Mouse (Mus musculus): ENCODE data around the gene Fmnl3. TPM values are rescaled to one million over a fixed set of nuclear protein-coding genes. Genes with fewer than 3 reads are reported as not detected.

Fmnl3 gene
- polyA plus RNA-seq, 1 experiment from 2014 or later = 3.4 TPM

GRCm38 (mm10) chr15:99276095-99276494 is 94.2 kb downstream of the Fmnl3 start:
- Histone ChIP-seq H3K9me3 (replicated peaks) (no peaks in the 10 kb centered on the region), H3K4me2 (no peak overlapping the region), H3K9ac (no peak overlapping the region), H3K27ac (no peak overlapping the region), H3K27me3 (0 out of 2 replicates have a peak, but pooled peaks cover 5% of the 10 kb centered on the region), H3K4me1 (replicated peaks) (no peaks in the 10 kb centered on the region), H3K36me3 (no peaks in the 10 kb centered on the region), H3K4me3 (replicated peaks) (no peak overlapping the region)
- ATAC-seq (ENCODE audit: low read depth) (no peak), DNase-seq (no peak)
- WGBS (ENCODE audit: insufficient replicate concordance) = 56% methylated on average over 8 of the region's 8 CpGs

Other genes with a start within 250 kb of the Fmnl3 start
- 11.5 and 14.4 TPM in 2 replicates for gene Spats2, start 244.6 kb downstream of the Fmnl3 start, polyA plus RNA-seq (2015; fragmentation: Nextera tagmentation; extraction: Ambion mirVana)
- gene Kcnh3, start 145.6 kb downstream of the Fmnl3 start, polyA plus RNA-seq (2015; fragmentation: Nextera tagmentation; extraction: Ambion mirVana) = 0.05 and 0.06 TPM in 2 replicates
- gene Mcrs1, start 118.5 kb downstream of the Fmnl3 start, polyA plus RNA-seq (2015; fragmentation: Nextera tagmentation; extraction: Ambion mirVana) = 59.0 and 59.2 TPM in 2 replicates
- 8.2 and 8.9 TPM in 2 replicates for gene Prpf40b, start 75.4 kb downstream of the Fmnl3 start, polyA plus RNA-seq (2015; fragmentation: Nextera tagmentation; extraction: Ambion mirVana)
- gene Fam186b, start 74.6 kb downstream of the Fmnl3 start, polyA plus RNA-seq (2015; fragmentation: Nextera tagmentation; extraction: Ambion mirVana) = 0.06 TPM in 1 of 2 replicates, not detected in the other
- 188 and 210 TPM in 2 replicates for gene Tmbim6, start 22.4 kb upstream of the Fmnl3 start, polyA plus RNA-seq (2015; fragmentation: Nextera tagmentation; extraction: Ambion mirVana)
- gene Nckap5l, start 87.3 kb upstream of the Fmnl3 start, polyA plus RNA-seq (2015; fragmentation: Nextera tagmentation; extraction: Ambion mirVana) = 0.85 and 1.1 TPM in 2 replicates
- 7.3 and 7.4 TPM in 2 replicates for gene Bcdin3d, start 104.2 kb upstream of the Fmnl3 start, polyA plus RNA-seq (2015; fragmentation: Nextera tagmentation; extraction: Ambion mirVana)
- gene Faim2, start 157.7 kb upstream of the Fmnl3 start, polyA plus RNA-seq (2015; fragmentation: Nextera tagmentation; extraction: Ambion mirVana) = 0.06 and 0.16 TPM in 2 replicates
- gene Aqp2, start 208.6 kb upstream of the Fmnl3 start, polyA plus RNA-seq (2015; fragmentation: Nextera tagmentation; extraction: Ambion mirVana) = not detected in 2 replicates
- 0.08 and 0.24 TPM in 2 replicates for gene Aqp5, start 220.3 kb upstream of the Fmnl3 start, polyA plus RNA-seq (2015; fragmentation: Nextera tagmentation; extraction: Ambion mirVana)
- gene Aqp6, start 230.9 kb upstream of the Fmnl3 start, polyA plus RNA-seq (2015; fragmentation: Nextera tagmentation; extraction: Ambion mirVana) = not detected in 2 replicates